Mouse (Mus musculus) liver, adult (tissue): ENCODE data around the gene Mras.

Source experiments
- GATA4 ChIP-seq: IDR thresholded peaks from 2 replicates; pipeline ENCODE4 v1.6.1; 2014; ENCODE audit warnings: mild to moderate bottlenecking, low read length; ENCODE audit not compliant: insufficient replicate concordance

The Mras gene

GRCm38 (mm10) chr9:99397056-99397815 is 39.9 kb downstream of the Mras start:
- TF ChIP-seq GATA4: no peak

DNA sequence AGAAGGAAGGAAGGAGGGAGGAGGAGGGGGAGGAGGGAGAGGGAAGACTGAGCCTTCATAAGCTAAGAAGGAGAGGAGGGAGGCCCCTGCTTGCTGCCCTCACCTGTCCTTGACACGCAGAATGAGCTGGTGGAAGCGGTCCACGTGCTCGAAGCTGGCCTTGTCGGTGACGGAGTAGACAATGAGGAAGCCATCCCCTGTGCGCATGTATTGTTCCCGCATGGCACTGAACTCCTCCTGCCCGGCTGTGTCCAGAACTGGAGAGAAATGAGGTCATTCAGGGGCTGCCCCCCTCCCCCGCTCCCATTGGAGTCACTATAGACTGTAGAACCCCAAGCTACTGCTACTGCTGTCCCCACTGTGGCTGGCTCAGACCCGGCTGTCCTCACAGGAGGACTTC is 42.8 kb downstream of the Mras start:
- no peak for TF ChIP-seq GATA4

DNA sequence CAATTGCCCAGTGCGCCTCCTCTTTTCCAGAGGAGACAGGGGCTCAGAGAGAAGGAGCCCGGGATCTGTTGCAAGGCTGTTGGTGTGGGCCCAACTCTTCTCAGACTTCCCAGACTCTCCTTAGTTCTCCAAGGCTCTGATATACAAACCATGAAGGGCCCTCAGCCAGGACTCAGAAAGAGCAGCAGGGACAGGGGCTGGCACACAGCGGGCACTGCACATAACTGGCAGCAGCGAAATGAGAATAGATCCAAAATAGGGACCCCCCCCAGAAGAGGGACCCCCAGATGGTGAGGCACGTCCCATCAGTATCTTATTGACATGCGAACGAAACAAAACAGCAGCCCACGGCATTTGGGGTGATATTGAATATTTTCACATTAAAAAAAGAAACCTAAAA is 44.0 kb downstream of the Mras start:
- TF ChIP-seq GATA4: no peak

DNA sequence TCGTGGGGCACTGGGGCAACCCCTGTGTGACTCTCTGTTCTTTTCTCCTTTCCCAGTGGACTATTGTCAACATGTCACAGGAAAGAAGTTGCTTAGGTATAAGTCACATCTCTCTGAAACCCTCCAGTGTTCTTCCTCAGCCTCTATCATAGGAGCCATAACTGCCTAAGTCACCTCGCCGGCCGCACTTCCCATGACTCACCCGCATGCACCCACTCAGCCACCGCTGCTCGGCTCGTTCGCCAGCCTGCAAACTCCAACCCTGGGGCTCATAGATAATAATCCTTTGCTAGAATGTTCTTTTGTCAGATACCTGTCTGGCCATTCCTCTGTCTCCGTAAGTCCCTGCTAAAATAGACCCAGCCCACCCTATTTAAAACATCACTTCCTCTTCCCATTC is 45.6 kb downstream of the Mras start:
- no peak for TF ChIP-seq GATA4

- TF ChIP-seq GATA4: no peak
Observed at GRCm38 (mm10) chr9:99390716-99391115, 46.5 kb downstream of the Mras start.

GRCm38 (mm10) chr9:99390201-99390600 is 47.0 kb downstream of the Mras start:
- TF ChIP-seq GATA4: peak; percentile 22; the same call in 1 of the 2 replicates

- no peak for TF ChIP-seq GATA4
Observed at GRCm38 (mm10) chr9:99389506-99389905, 47.7 kb downstream of the Mras start.

- no peak for TF ChIP-seq GATA4
Observed at GRCm38 (mm10) chr9:99388856-99389255, 48.3 kb downstream of the Mras start.

DNA sequence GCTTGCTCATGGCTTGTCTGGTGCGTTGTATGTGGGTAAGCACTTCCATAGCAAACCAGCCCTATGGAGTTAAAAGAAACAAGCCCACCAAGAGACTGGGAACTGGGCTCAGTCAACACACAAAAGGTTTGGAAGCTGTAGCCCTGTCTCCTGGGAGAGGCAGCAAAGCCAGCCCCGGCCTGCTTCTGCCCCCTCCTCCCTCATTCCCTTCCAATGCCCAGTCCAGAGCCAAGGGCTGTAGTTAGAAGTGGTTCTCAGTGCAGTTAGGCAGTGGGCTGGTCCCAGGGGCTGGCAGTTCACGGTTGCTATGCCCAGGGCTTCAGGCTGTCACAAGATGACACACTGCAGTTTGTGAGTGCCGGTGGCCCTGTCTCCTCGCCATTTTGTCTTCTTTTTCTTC is 49.1 kb downstream of the Mras start:
- no peak for TF ChIP-seq GATA4

DNA sequence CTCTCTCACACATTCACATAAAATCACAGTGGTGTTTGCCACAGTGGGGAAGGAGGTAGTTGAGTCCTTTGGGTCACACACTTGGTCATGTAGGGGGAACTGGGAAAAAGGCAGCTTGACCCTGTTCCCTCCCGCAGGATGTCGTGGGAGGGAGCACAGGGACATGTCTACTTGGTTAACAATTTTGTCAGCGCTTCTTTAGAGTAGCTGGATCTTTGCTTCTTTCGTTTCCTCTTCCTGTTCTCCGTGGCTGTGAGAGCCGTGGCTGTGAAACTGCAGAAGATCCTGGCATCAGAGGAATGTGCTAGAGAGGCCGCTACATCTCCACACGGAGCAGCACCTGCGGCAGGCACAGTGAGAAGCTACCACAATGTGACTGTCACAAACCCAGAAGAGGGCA is 54.6 kb downstream of the Mras start:
- no peak for TF ChIP-seq GATA4

DNA sequence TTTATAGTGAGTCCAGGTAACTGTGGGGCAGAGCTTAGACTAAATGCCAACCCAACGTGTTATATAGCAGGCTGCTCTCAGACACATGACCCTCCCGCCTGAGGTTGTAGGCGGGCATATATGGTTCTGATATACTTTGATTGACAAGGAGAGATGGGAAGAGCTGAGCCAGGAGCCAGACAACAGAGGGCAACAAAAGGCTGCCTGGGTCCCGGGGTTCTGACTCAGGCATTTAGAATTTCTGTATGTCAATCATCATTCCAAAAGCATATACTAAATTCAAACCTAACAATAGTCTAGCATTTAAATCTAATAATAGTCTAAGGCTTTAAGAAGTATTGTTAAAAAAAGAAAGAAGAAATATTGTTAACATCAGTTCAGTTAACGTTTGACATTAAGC is 58.0 kb downstream of the Mras start:
- no peak for TF ChIP-seq GATA4

GRCm38 (mm10) chr9:99376591-99377418 is 60.4 kb downstream of the Mras start:
- TF ChIP-seq GATA4: no peak

- no peak for TF ChIP-seq GATA4
Observed at GRCm38 (mm10) chr9:99368431-99368830, 68.8 kb downstream of the Mras start.

GRCm38 (mm10) chr9:99365906-99366305 is 71.3 kb downstream of the Mras start:
- TF ChIP-seq GATA4: no peak

GRCm38 (mm10) chr9:99363076-99363475 is 74.1 kb downstream of the Mras start:
- TF ChIP-seq GATA4: no peak

DNA sequence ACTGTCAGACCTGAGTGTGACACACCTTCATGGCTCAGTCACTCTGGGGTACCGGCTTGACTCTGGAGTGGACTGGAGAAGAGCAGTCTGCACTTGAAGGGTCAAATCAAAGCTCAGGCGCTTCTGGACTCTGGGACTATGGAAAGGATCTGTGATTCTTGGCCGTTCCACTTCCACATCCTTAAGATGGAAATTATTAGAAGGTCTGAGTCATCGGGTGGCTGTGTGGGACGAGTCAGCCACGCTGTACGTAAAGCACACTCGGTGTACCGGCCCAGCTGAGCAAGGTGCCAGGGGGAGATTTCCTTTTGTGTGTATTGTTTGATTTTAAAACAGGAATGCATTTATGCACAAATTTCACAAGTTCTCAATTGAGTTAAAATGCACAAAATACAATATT is 75.2 kb downstream of the Mras start:
- no peak for TF ChIP-seq GATA4
